Mouse (Mus musculus) spleen, adult 2 months (tissue): Measurements from ENCODE around the gene Akap6. TPM values are rescaled to one million over a fixed set of nuclear protein-coding genes. Genes with fewer than 3 reads are reported as not detected.

Experiments
- DNase-seq, 2 experiments: peaks; one replicate each; pipeline versions ENCODE4 v3.0.0 to v3.0.0-alpha.2; 2012 to 2021; ENCODE audit warnings: low spot score in 2 of 2, low read depth in 1 of 2
- H3K27ac ChIP-seq: fragments of 200-500 bp; 2 replicates; pipeline ENCODE4 v1.5.1; 2012; ENCODE audit warnings: low read length, inconsistent platforms; ENCODE audit not compliant: insufficient read depth
- H3K27me3 ChIP-seq: fragments of 200-500 bp; 2 replicates; pipeline ENCODE4 v1.6.1; 2012; ENCODE audit warnings: mild to moderate bottlenecking, moderate library complexity, low read length, inconsistent platforms; ENCODE audit not compliant: control insufficient read depth, insufficient read depth
- H3K36me3 ChIP-seq: fragments of 200-500 bp; 2 replicates; pipeline ENCODE4 v1.6.1; 2012; ENCODE audit warnings: mild to moderate bottlenecking, low read length, inconsistent platforms; ENCODE audit not compliant: control insufficient read depth, insufficient read depth
- H3K4me1 ChIP-seq: fragments of 200-500 bp; 2 replicates; pipeline ENCODE4 v1.6.1; 2011; ENCODE audit warnings: inconsistent platforms; ENCODE audit not compliant: control insufficient read depth, insufficient read depth, insufficient read length
- H3K4me3 ChIP-seq: fragments of 200-500 bp; 2 replicates; pipeline ENCODE4 v1.5.1; 2011; ENCODE audit warnings: mild to moderate bottlenecking, inconsistent platforms; ENCODE audit not compliant: insufficient read depth, insufficient read length; ENCODE audit errors: extremely low read depth
- CTCF ChIP-seq: fragments of 200-500 bp; IDR thresholded peaks from 2 replicates; pipeline ENCODE4 v1.5.1; 2011; ENCODE audit warnings: mild to moderate bottlenecking, inconsistent platforms; ENCODE audit not compliant: insufficient read depth, insufficient read length, insufficient replicate concordance; ENCODE audit errors: extremely low read depth
- POLR2A ChIP-seq: fragments of 200-500 bp; IDR thresholded peaks from 2 replicates; pipeline ENCODE4 v1.6.1; 2011; ENCODE audit warnings: low read depth, low read length, inconsistent platforms
- WGBS: fragments of 180-500 bp; shearing (Covaris S2); methylation state at CpG from one replicate; pipeline ENCODE4 v1.1.7; 2018; 5-methylcytosine and 5-hydroxymethylcytosine counted together
- polyA plus RNA-seq: library from polyadenylated mRNA; depleted of rRNA; stranded (reverse); fragments of >200 nt; gene quantifications from 2 replicates; pipeline ENCODE4 v1.2.3, GENCODE M21; 2012

Gene Akap6
- polyA plus RNA-seq, 1 experiment, result 0.02 TPM

DNA sequence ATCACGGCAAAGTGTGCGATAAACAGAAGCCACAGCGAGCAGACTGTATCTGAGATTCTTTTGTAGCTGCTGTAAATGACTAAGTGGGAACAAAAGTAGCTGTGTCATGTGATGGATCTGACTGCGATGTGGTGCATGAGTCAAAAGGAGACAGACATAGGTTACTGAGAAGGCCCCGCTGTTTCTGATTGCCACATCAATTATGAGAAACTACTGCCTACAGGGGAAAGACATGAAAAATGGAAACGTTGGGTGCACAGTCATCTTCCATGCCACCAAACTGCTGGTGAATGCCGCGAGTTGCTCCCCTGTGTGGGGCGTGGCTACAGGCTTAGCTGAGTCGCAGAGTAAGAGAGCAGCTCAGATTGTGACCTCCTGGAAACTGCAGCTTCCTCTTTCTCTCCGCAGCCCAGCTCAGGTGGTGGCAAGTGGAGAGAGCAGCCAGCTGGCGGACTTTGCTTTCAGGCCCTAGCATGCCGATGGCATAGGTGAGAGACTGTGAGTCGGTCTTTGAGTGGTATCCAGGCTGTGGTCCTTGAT lies 83.8 kb downstream of the Akap6 start:
- Histone ChIP-seq H3K4me1 (peaks cover 2% of the 10 kb centered on the region; the same call in 1 of the 2 replicates), H3K4me3 (peak overlapping the region; percentile 24; the same call in 1 of the 2 replicates), H3K36me3 (no peaks in the 10 kb centered on the region), H3K27ac (no peak overlapping the region), H3K27me3 (no peaks in the 10 kb centered on the region)
- WGBS, result 4% methylated on average over 14 of the region's 14 CpGs
- no peak for TF ChIP-seq POLR2A
- no peak for TF ChIP-seq CTCF
- DNase-seq, result peak; percentile 8 to 17

DNA sequence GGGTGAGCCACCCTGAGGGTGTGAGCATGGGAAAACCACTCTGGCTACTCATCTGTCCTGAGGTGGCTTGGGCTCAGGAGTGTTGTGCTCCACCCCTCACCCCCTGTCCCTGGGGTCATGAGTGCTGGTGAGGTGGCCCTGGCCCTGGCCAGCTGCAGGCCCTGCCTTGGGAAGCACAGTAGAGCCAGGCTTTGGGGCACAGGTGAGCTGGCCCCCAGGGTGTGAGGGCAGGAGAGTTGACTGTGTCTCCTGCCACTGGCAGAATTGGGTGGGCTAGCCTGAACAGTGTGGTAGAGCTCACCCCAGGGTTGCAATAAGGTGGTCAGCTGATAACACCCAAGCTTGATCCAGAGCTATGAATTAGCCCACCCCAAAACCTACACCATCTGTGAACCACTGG lies 86.0 kb downstream of the Akap6 start:
- TF ChIP-seq POLR2A (no peak), CTCF (no peak)
- Histone ChIP-seq H3K27me3 (no peaks in the 10 kb centered on the region), H3K27ac (no peak overlapping the region), H3K36me3 (no peaks in the 10 kb centered on the region), H3K4me3 (no peak overlapping the region), H3K4me1 (peaks cover 2% of the 10 kb centered on the region; the same call in 1 of the 2 replicates)
- no peak for DNase-seq

DNA sequence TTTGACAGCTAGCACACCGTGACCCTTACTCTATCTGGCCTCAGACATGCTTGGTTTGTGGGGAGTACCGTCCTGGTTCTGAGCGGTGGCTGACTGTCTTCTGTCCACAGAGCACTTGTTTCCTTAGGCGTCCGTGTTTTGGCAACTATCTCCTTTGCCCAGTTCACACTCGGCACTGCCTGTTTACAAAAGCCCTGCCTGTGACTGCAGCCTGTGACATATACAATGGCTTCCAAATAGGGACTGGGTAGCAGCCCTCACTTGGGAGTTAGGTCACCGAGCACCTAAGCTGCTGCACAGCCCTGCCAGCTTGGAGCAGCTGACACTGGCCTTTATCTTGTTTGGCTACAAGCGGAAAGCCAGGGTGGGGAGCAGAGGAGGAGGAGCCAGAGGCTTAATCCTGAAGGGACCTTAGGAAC lies 91.2 kb downstream of the Akap6 start:
- 72% methylated on average over 8 of the region's 8 CpGs for WGBS
- H3K27me3 ChIP-seq, result no peaks in the 10 kb centered on the region
- no peak overlapping the region for H3K4me3 ChIP-seq
- no peak for DNase-seq
- H3K36me3 ChIP-seq, result no peaks in the 10 kb centered on the region
- no peak overlapping the region for H3K27ac ChIP-seq
- TF ChIP-seq CTCF (no peak), POLR2A (no peak)
- no peaks in the 10 kb centered on the region for H3K4me1 ChIP-seq

DNA sequence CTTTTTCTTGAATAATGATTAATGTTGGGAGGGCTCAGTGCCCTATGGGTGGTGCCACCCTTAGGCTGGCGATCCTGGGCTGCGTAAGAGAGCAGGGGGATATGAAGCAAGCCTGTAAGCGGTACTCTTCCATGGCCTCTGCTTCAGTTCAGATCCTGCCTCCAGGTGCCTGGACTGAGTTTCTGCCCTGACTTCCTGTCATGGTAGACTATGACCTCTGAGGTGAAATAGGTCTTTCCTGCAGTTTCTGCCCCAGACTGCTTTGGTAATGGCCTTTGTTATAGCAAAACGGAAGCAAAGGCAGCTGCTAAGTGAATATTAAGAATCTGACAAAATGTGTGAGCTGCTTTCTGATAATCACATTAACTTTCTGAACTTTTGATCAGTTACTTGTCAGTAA lies 94.9 kb downstream of the Akap6 start:
- no peaks in the 10 kb centered on the region for H3K4me1 ChIP-seq
- 91% methylated on average over 4 of the region's 4 CpGs for WGBS
- H3K36me3 ChIP-seq, result no peaks in the 10 kb centered on the region
- no peak overlapping the region for H3K4me3 ChIP-seq
- TF ChIP-seq POLR2A (no peak), CTCF (no peak)
- no peak for DNase-seq
- H3K27ac ChIP-seq, result no peak overlapping the region
- no peaks in the 10 kb centered on the region for H3K27me3 ChIP-seq

DNA sequence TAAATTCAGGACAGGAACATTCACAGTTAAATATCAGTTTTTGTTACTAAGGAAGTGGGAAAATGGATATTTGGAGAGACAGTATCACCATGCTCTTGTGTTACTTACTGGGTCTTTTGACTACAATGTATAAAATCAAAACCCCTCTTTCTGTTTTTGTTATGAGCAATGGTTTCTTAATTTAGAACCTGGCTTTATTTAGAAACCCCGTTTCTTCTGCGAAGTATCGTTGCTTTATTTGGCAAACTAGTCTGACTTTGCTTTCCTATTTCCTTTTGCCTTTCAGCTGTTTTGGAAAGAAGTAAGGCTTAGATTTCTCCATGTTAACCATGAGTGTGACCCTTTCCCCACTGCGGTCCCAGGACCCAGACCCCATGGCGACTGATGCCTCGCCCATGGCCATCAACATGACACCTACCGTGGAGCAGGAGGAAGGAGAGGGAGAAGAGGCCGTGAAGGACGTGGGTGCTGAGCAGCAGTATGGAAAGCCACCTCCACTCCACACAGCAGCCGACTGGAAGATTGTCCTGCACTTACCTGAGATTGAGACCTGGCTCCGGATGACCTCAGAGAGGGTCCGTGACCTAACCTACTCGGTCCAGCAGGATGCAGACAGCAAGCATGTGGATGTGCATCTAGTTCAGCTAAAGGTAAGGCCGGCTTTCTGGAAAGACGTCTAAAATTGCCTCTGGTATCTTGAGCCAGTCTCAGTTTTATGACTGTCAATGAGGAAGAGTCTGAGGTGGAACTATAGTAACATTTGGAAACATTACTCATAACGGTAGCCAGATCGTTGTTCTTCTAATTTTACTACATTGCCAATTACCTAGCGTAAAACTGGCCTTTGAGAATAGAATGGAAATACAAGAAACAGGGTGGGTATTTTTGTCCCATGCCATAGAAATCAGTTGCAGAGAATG lies 96.6 kb downstream of the Akap6 start:
- H3K36me3 ChIP-seq, result no peaks in the 10 kb centered on the region
- H3K27ac ChIP-seq, result no peak overlapping the region
- H3K27me3 ChIP-seq, result no peaks in the 10 kb centered on the region
- 78% methylated on average over 18 of the region's 18 CpGs for WGBS
- DNase-seq, result no peak
- no peaks in the 10 kb centered on the region for H3K4me1 ChIP-seq
- TF ChIP-seq CTCF (no peak), POLR2A (no peak)
- H3K4me3 ChIP-seq, result no peak overlapping the region

DNA sequence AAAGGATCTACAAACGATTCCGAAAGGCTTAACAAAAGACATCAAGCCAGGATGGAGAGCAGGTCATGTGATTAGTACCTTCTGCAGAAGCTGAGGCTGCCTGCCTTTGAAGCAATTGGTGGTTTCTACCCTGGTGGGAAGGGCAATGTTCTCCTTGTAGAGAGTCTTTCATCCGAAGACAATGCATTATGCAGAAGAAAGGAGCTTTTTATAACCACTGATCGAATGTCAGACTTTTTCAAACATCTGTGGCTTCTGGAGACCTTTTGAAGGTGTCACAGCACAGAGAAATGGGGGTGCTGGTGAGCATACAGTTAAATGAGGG lies 97.2 kb downstream of the Akap6 start:
- TF ChIP-seq CTCF (no peak), POLR2A (no peak)
- peak in 1 of 2 experiments; percentile 7 for DNase-seq
- Histone ChIP-seq H3K27me3 (no peaks in the 10 kb centered on the region), H3K4me3 (no peak overlapping the region), H3K36me3 (no peaks in the 10 kb centered on the region), H3K4me1 (no peaks in the 10 kb centered on the region), H3K27ac (no peak overlapping the region)
- 64% methylated on average over 4 of the region's 4 CpGs for WGBS

DNA sequence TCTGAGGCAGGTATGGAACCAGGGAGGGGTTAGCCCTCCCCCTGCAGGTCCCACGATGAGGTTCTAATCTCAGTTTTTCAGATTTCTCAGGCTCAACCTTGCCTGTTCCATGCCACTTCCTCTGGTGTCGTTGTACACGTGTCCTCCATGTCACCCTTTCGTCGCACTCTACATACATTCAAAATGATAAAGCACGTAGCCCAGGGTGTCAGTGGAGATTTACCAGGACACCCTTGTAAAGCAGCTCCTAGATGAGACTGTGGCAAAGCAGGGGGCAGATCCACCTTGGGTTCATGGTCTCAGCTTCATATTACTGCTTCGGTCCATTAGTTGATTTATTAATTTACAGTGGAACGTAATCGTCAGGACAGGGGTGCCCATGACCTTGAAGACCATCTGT lies 100.5 kb downstream of the Akap6 start:
- Histone ChIP-seq H3K27me3 (no peaks in the 10 kb centered on the region), H3K36me3 (no peaks in the 10 kb centered on the region), H3K4me3 (no peak overlapping the region), H3K4me1 (no peaks in the 10 kb centered on the region), H3K27ac (no peak overlapping the region)
- DNase-seq, result no peak
- 91% methylated on average over 9 of the region's 9 CpGs for WGBS
- TF ChIP-seq CTCF, result no peak
- TF ChIP-seq POLR2A, result no peak
